Mouse (Mus musculus) midbrain, embryonic 16.5 days (tissue): ENCODE results near the gene Txn2. TPM values are rescaled to one million over a fixed set of nuclear protein-coding genes. Genes with fewer than 3 reads are reported as not detected.

Source experiments
- ATAC-seq: fragments of 200-750 bp; cut with Nextera tagmentation; 2 replicates; pipeline ENCODE4 v1.8.0; 2017; ENCODE audit warnings: moderate TSS enrichment
- H3K27ac ChIP-seq: fragments of 300-500 bp; sonication (generic); 2 replicates; pipeline ENCODE4 v1.5.1; 2014; ENCODE audit warnings: mild to moderate bottlenecking, low read length, mixed read lengths
- H3K27me3 ChIP-seq: fragments of 300-500 bp; sonication (generic); 2 replicates; pipeline ENCODE4 v1.6.1; 2014; ENCODE audit warnings: low read depth, low read length, mixed read lengths; ENCODE audit not compliant: control insufficient read depth, insufficient read depth
- H3K36me3 ChIP-seq: fragments of 300-500 bp; sonication (generic); 2 replicates; pipeline ENCODE4 v1.6.1; 2014; ENCODE audit warnings: mild to moderate bottlenecking, low read length, moderate library complexity, mixed read lengths; ENCODE audit not compliant: control insufficient read depth, insufficient read depth
- H3K4me1 ChIP-seq: fragments of 300-500 bp; sonication (generic); 2 replicates; pipeline ENCODE4 v1.6.1; 2014; ENCODE audit warnings: mild to moderate bottlenecking, low read length, mixed read lengths; ENCODE audit not compliant: control insufficient read depth, insufficient read depth
- H3K4me2 ChIP-seq: fragments of 300-500 bp; sonication (generic); 2 replicates; pipeline ENCODE4 v1.6.1; 2014; ENCODE audit warnings: mild to moderate bottlenecking, low read length, mixed read lengths
- H3K4me3 ChIP-seq: fragments of 300-500 bp; sonication (generic); 2 replicates; pipeline ENCODE4 v1.5.1; 2014; ENCODE audit warnings: low read depth, mild to moderate bottlenecking, low read length, moderate library complexity, mixed read lengths
- H3K9ac ChIP-seq: fragments of 300-500 bp; sonication (generic); 2 replicates; pipeline ENCODE4 v1.6.1; 2014; ENCODE audit warnings: low read depth, low read length, mixed read lengths
- H3K9me3 ChIP-seq: fragments of 300-500 bp; sonication (generic); replicated peaks from 2 replicates; pipeline ENCODE4 v1.6.1; 2014; ENCODE audit warnings: mild to moderate bottlenecking, low read length, mixed read lengths; ENCODE audit not compliant: control insufficient read depth, poor library complexity, severe bottlenecking
- WGBS: fragments of 180-500 bp; shearing (Covaris S2); extraction: QIAGEN DNeasy Blood & Tissue Kit; methylation state at CpG from one replicate; pipeline ENCODE4 v1.1.7; 2014; 5-methylcytosine and 5-hydroxymethylcytosine counted together
- polyA plus RNA-seq: library from polyadenylated mRNA; unstranded; fragments of >200 nt; fragmentation: Nextera tagmentation; extraction: Ambion mirVana; gene quantifications from 2 replicates; pipeline ENCODE4 v1.2.1, GENCODE M21; 2015

Gene Txn2
- polyA plus RNA-seq, 1 experiment from 2014 or later = 187 TPM

GRCm38 (mm10) chr15:77958071-77958470 lies 29.3 kb upstream of the Txn2 start:
- 66% methylated on average over 3 of the region's 3 CpGs for WGBS
- no peak for ATAC-seq
- no peaks in the 10 kb centered on the region for H3K9me3 ChIP-seq
- no peak overlapping the region for H3K27ac ChIP-seq
- H3K36me3 ChIP-seq = peaks cover 38% of the 10 kb centered on the region
- H3K4me3 ChIP-seq = no peak overlapping the region
- no peak overlapping the region for H3K9ac ChIP-seq
- no peaks in the 10 kb centered on the region for H3K27me3 ChIP-seq
- peaks cover 28% of the 10 kb centered on the region for H3K4me1 ChIP-seq
- no peak overlapping the region for H3K4me2 ChIP-seq

DNA sequence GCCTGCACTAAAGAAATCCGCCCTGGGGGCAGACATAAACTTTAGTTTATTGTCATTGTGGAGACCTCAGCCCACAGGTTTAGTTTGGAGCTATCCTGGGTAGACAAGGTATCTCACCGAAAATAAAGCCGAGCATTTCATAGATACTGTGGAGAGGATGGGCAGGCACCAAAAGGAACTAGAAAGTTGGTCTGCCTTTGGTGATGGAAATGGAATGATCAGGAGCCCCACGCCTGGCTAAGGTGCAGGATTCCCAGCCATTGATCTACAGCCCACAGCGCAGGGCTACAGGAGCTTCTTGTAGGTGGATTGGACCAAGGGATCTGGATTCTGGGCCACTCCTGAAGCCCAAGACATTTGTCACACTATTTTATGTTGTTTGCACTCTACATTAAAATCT lies 28.8 kb upstream of the Txn2 start:
- WGBS = 46% methylated on average over 5 of the region's 5 CpGs
- H3K4me2 ChIP-seq = no peak overlapping the region
- H3K36me3 ChIP-seq = peaks cover 38% of the 10 kb centered on the region

DNA sequence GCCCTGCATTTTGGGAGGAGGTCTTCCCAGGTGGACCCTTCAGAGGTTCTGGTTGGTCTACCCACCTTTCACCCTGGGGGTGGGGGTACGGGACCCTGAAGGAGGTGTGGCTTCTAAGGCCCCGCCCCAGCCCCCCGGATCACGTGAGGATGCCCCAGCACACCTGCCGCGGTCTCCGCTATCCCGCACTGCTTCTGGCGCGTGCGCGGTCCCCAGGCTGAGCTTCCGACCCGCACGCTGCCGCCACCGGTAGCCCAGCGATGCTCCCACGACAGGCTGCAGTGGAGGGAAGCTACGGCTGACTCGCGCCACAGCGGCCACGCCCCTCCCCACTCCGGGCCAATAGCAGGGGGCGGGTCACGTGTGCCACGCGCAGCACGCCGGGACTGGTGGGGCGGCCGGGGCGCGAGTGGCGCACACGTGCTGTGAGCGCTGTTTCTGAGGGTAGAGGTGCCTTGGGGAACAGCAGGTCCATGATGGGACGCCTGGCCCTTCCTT lies 27.6 kb upstream of the Txn2 start, which contains the start of gene Foxred2:
TSS of gene Foxred2 (minus strand) at position 319 of the 498 bp plus-strand sequence.
- peak within 1 kb of the TSS; percentile 76 for H3K9ac ChIP-seq
- peaks cover 30% of the 10 kb centered on the region for H3K36me3 ChIP-seq
- 0% methylated on average over 27 of the region's 39 CpGs for WGBS
- peak within 1 kb of the TSS; percentile 55 for H3K4me3 ChIP-seq
- ATAC-seq = peak; percentile 94
- H3K27ac ChIP-seq = peak within 1 kb of the TSS; percentile 76
- no peaks in the 10 kb centered on the region for H3K9me3 ChIP-seq
- peaks cover 28% of the 10 kb centered on the region for H3K4me1 ChIP-seq
- H3K27me3 ChIP-seq = no peaks in the 10 kb centered on the region
- peak within 1 kb of the TSS; percentile 90 for H3K4me2 ChIP-seq

More for the DNA sequence above, 28.8 kb upstream of the Txn2 start:
- H3K4me3 ChIP-seq = no peak overlapping the region
- H3K27ac ChIP-seq = no peak overlapping the region
- no peak for ATAC-seq
- H3K27me3 ChIP-seq = no peaks in the 10 kb centered on the region
- H3K9me3 ChIP-seq = no peaks in the 10 kb centered on the region
- peaks cover 28% of the 10 kb centered on the region for H3K4me1 ChIP-seq
- H3K9ac ChIP-seq = no peak overlapping the region

GRCm38 (mm10) chr15:77955440-77956403 lies 26.9 kb upstream of the Txn2 start:
- Histone ChIP-seq H3K9me3 (no peaks in the 10 kb centered on the region), H3K4me3 (peak overlapping the region; percentile 55), H3K9ac (peak overlapping the region; percentile 76), H3K36me3 (peaks cover 24% of the 10 kb centered on the region), H3K4me1 (peaks cover 28% of the 10 kb centered on the region), H3K27ac (peak overlapping the region; percentile 76), H3K4me2 (peak overlapping the region; percentile 90), H3K27me3 (no peaks in the 10 kb centered on the region)
- WGBS = 8% methylated on average over 52 of the region's 52 CpGs
- peak; percentile 66 for ATAC-seq

DNA sequence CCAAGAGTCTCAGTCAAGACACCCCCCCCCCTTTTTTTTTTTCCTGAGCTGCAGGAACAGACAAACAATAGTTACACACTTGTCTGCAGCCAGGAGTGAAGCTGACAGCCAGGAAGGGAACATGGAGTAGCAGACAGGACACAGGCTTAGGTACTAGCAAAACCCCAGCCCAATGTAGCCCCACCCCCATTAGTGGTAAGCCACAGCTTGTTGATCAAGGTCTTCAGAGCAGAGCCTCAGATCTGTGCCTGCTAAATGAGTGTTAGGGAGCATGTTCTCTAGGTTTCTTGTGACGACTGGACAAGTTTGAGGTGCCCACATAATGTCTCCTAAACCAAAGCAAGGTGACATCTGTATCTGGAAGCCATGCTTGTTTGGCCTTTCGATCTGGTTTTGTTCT lies 25.6 kb upstream of the Txn2 start:
- 83% methylated on average over 2 of the region's 2 CpGs for WGBS
- ATAC-seq = no peak
- Histone ChIP-seq H3K4me3 (no peak overlapping the region), H3K27me3 (no peaks in the 10 kb centered on the region), H3K9me3 (no peaks in the 10 kb centered on the region), H3K4me2 (peak overlapping the region; percentile 39), H3K27ac (no peak overlapping the region), H3K4me1 (peaks cover 28% of the 10 kb centered on the region), H3K36me3 (peaks cover 13% of the 10 kb centered on the region), H3K9ac (0 out of 2 replicates have a peak overlapping the region, but pooled peaks have one; percentile 36)

GRCm38 (mm10) chr15:77952921-77953320 lies 24.1 kb upstream of the Txn2 start:
- WGBS = 92% methylated on average over 3 of the region's 3 CpGs
- H3K27me3 ChIP-seq = no peaks in the 10 kb centered on the region
- H3K9me3 ChIP-seq = no peaks in the 10 kb centered on the region
- H3K4me1 ChIP-seq = peaks cover 28% of the 10 kb centered on the region
- peaks cover 7% of the 10 kb centered on the region; the same call in 1 of the 2 replicates for H3K36me3 ChIP-seq
- H3K9ac ChIP-seq = no peak overlapping the region
- no peak overlapping the region for H3K4me2 ChIP-seq
- no peak overlapping the region for H3K4me3 ChIP-seq
- no peak overlapping the region for H3K27ac ChIP-seq
- ATAC-seq = no peak

- Histone ChIP-seq H3K27me3 (no peaks in the 10 kb centered on the region), H3K4me2 (no peak overlapping the region), H3K9me3 (no peaks in the 10 kb centered on the region), H3K27ac (no peak overlapping the region), H3K36me3 (peaks cover 26% of the 10 kb centered on the region), H3K9ac (no peak overlapping the region), H3K4me1 (peaks cover 6% of the 10 kb centered on the region; the same call in 1 of the 2 replicates), H3K4me3 (no peak overlapping the region)
- WGBS = 96% methylated on average over 7 of the region's 7 CpGs
- ATAC-seq = no peak
Observed at GRCm38 (mm10) chr15:77949061-77949460, 20.3 kb upstream of the Txn2 start.

GRCm38 (mm10) chr15:77945711-77946110 lies 16.9 kb upstream of the Txn2 start:
- no peak overlapping the region for H3K4me3 ChIP-seq
- H3K9ac ChIP-seq = no peak overlapping the region
- H3K9me3 ChIP-seq = no peaks in the 10 kb centered on the region
- 92% methylated on average over 4 of the region's 4 CpGs for WGBS
- no peak for ATAC-seq
- H3K27ac ChIP-seq = no peak overlapping the region
- peaks cover 29% of the 10 kb centered on the region for H3K36me3 ChIP-seq
- H3K4me1 ChIP-seq = no peaks in the 10 kb centered on the region
- no peaks in the 10 kb centered on the region for H3K27me3 ChIP-seq
- no peak overlapping the region for H3K4me2 ChIP-seq

GRCm38 (mm10) chr15:77941563-77941962 lies 12.8 kb upstream of the Txn2 start:
- no peak for ATAC-seq
- Histone ChIP-seq H3K4me1 (no peaks in the 10 kb centered on the region), H3K27me3 (no peaks in the 10 kb centered on the region), H3K27ac (no peak overlapping the region), H3K4me3 (no peak overlapping the region), H3K9me3 (no peaks in the 10 kb centered on the region), H3K4me2 (no peak overlapping the region), H3K9ac (no peak overlapping the region), H3K36me3 (peaks cover 22% of the 10 kb centered on the region)
- WGBS = 87% methylated on average over 3 of the region's 3 CpGs
